Mouse (Mus musculus) liver, adult 2 months (tissue): ENCODE measurements at regions not wholly inside any gene's neighbourhood (a gene's known extent, or its start where the extent isn't known, plus 50 kb on each side); places are given as distances from the start of the nearest gene placed in this dataset.

Experiments
- DNase-seq: peaks from one replicate; pipeline ENCODE4 v3.0.0-alpha.2; 2011; ENCODE audit warnings: low read depth, low spot score; ENCODE audit errors: extremely low read depth
- H3K27ac ChIP-seq: fragments of 200-500 bp; replicated peaks from 2 replicates; pipeline ENCODE4 v1.5.1; 2012; ENCODE audit warnings: low read depth, mild to moderate bottlenecking, control low read depth, inconsistent platforms, low read length; ENCODE audit not compliant: insufficient read depth
- H3K27me3 ChIP-seq: fragments of 200-500 bp; 2 replicates; pipeline ENCODE4 v1.6.1; 2012; ENCODE audit warnings: mild to moderate bottlenecking, moderate library complexity, low read length, inconsistent platforms; ENCODE audit not compliant: control insufficient read depth, insufficient read depth
- H3K36me3 ChIP-seq: fragments of 200-500 bp; 2 replicates; pipeline ENCODE4 v1.6.1; 2012; ENCODE audit warnings: low read length, inconsistent platforms; ENCODE audit not compliant: control insufficient read depth, insufficient read depth
- H3K4me1 ChIP-seq: fragments of 200-500 bp; 2 replicates; pipeline ENCODE4 v1.6.1; 2011; ENCODE audit warnings: low read length; ENCODE audit not compliant: control insufficient read depth, insufficient read depth
- H3K4me3 ChIP-seq: fragments of 200-500 bp; 2 replicates; pipeline ENCODE4 v1.5.1; 2011; ENCODE audit warnings: low read depth, mild to moderate bottlenecking, control low read depth, low read length, moderate library complexity; ENCODE audit not compliant: insufficient read depth
- H3K79me2 ChIP-seq: fragments of 200-500 bp; 2 replicates; pipeline ENCODE4 v1.6.1; 2012; ENCODE audit warnings: inconsistent platforms, mild to moderate bottlenecking, low read length, moderate library complexity; ENCODE audit not compliant: control insufficient read depth, insufficient read depth
- H3K9ac ChIP-seq: fragments of 200-500 bp; 2 replicates; pipeline ENCODE4 v1.6.1; 2012; ENCODE audit warnings: low read depth, mild to moderate bottlenecking, control low read depth, inconsistent platforms, low read length
- CTCF ChIP-seq: fragments of 200-500 bp; IDR thresholded peaks from 2 replicates; pipeline ENCODE4 v1.5.1; 2011; ENCODE audit warnings: low read depth, low read length, control low read depth
- POLR2A ChIP-seq: fragments of 200-500 bp; IDR thresholded peaks from 2 replicates; pipeline ENCODE4 v1.6.1; 2011; ENCODE audit warnings: low read length, control low read depth; ENCODE audit not compliant: insufficient read depth; ENCODE audit errors: extremely low read depth
- WGBS: fragments of 180-500 bp; shearing (Covaris S2); methylation state at CpG from one replicate; pipeline ENCODE4 v1.1.7; 2018; 5-methylcytosine and 5-hydroxymethylcytosine counted together

GRCm38 (mm10) chr13:83867831-83868473 is 354.1 kb upstream of the Tmem161b start:
- Histone ChIP-seq H3K9ac (no peak overlapping the region), H3K27ac (no peak overlapping the region), H3K79me2 (no peaks in the 10 kb centered on the region), H3K4me1 (no peaks in the 10 kb centered on the region), H3K27me3 (no peaks in the 10 kb centered on the region), H3K36me3 (no peaks in the 10 kb centered on the region), H3K4me3 (no peak overlapping the region)
- WGBS: 73% methylated on average over 4 of the region's 4 CpGs
- TF ChIP-seq CTCF (no peak), POLR2A (no peak)
- no peak for DNase-seq

GRCm38 (mm10) chr13:83868922-83869321 is 353.2 kb upstream of the Tmem161b start:
- WGBS: 69% methylated on average over 4 of the region's 4 CpGs
- no peak overlapping the region for H3K9ac ChIP-seq

DNA sequence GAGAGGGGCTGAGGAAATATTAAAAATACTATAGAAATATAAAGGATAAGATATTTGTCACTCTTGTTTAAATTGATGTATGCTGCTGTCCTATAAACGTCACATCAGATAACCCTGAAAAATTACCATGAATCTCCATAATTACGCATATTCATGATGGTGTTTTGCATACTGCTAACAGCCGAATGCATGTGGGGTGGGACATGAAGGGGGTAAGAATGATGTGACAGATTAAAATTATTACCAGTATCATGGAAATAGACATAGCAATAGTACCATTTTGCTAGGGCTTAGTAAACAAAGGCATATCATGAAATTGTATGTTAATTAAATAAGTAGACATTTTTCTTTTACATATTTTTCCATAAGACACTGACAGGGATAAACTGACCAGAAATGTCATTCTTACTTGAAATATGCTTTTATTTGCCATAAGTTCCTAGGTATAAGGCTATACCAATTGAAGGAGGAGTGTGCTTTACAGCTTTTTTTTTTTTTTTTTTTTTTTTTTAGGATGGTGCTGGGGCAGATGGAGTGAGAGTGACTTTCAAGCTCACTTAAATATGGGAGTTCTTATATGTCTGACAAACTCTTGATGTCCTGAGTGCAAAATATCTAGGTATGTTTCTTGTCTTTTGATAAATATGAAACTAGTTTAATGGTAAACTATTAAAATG is 349.8 kb upstream of the Tmem161b start:
- H3K9ac ChIP-seq: no peak overlapping the region
- TF ChIP-seq POLR2A (no peak), CTCF (no peak)
- H3K27me3 ChIP-seq: no peaks in the 10 kb centered on the region
- no peaks in the 10 kb centered on the region for H3K4me1 ChIP-seq
- WGBS: 62% methylated on average over 3 of the region's 3 CpGs
- H3K27ac ChIP-seq: no peak overlapping the region
- no peaks in the 10 kb centered on the region for H3K79me2 ChIP-seq
- H3K36me3 ChIP-seq: no peaks in the 10 kb centered on the region
- DNase-seq: no peak
- no peak overlapping the region for H3K4me3 ChIP-seq

More at GRCm38 (mm10) chr13:83868922-83869321, 353.2 kb upstream of the Tmem161b start:
- Histone ChIP-seq H3K79me2 (no peaks in the 10 kb centered on the region), H3K36me3 (no peaks in the 10 kb centered on the region), H3K4me3 (no peak overlapping the region), H3K27ac (no peak overlapping the region), H3K27me3 (no peaks in the 10 kb centered on the region), H3K4me1 (no peaks in the 10 kb centered on the region)
- TF ChIP-seq POLR2A (no peak), CTCF (no peak)
- DNase-seq: no peak

GRCm38 (mm10) chr13:83872887-83873286 is 349.2 kb upstream of the Tmem161b start:
- no peaks in the 10 kb centered on the region for H3K4me1 ChIP-seq
- WGBS: 23% methylated on average over 5 of the region's 5 CpGs
- no peak for TF ChIP-seq POLR2A
- no peak for TF ChIP-seq CTCF
- H3K79me2 ChIP-seq: no peaks in the 10 kb centered on the region
- H3K27ac ChIP-seq: no peak overlapping the region
- H3K36me3 ChIP-seq: no peaks in the 10 kb centered on the region
- no peak overlapping the region for H3K4me3 ChIP-seq
- no peak overlapping the region for H3K9ac ChIP-seq
- no peak for DNase-seq
- no peaks in the 10 kb centered on the region for H3K27me3 ChIP-seq

- no peak for DNase-seq
- Histone ChIP-seq H3K36me3 (no peaks in the 10 kb centered on the region), H3K79me2 (no peaks in the 10 kb centered on the region), H3K9ac (no peak overlapping the region), H3K27me3 (no peaks in the 10 kb centered on the region), H3K4me3 (no peak overlapping the region), H3K27ac (no peak overlapping the region), H3K4me1 (no peaks in the 10 kb centered on the region)
- TF ChIP-seq CTCF (no peak), POLR2A (no peak)
- WGBS: 69% methylated on average over 2 of the region's 2 CpGs
Observed at GRCm38 (mm10) chr13:83879561-83879960, 342.5 kb upstream of the Tmem161b start.

GRCm38 (mm10) chr13:83880305-83880704 is 341.8 kb upstream of the Tmem161b start:
- no peak for DNase-seq
- H3K4me1 ChIP-seq: no peaks in the 10 kb centered on the region
- TF ChIP-seq CTCF (no peak), POLR2A (no peak)
- no peaks in the 10 kb centered on the region for H3K27me3 ChIP-seq
- H3K9ac ChIP-seq: no peak overlapping the region
- no peaks in the 10 kb centered on the region for H3K36me3 ChIP-seq
- H3K27ac ChIP-seq: no peak overlapping the region
- no peak overlapping the region for H3K4me3 ChIP-seq
- H3K79me2 ChIP-seq: no peaks in the 10 kb centered on the region
- WGBS: 59% methylated on average over 2 of the region's 2 CpGs
